Mouse (Mus musculus) embryonic facial prominence, embryonic 14.5 days (tissue): ENCODE data around the gene Tfec. TPM values are rescaled to one million over a fixed set of nuclear protein-coding genes. Genes with fewer than 3 reads are reported as not detected.

Experiments
- ATAC-seq: fragments of 200-750 bp; cut with Nextera tagmentation; 2 replicates; pipeline ENCODE4 v1.8.0; 2017; ENCODE audit warnings: low read depth, moderate number of reproducible peaks, moderate TSS enrichment
- DNase-seq: peaks from one replicate; pipeline ENCODE4 v3.0.0-alpha.2; 2015; ENCODE audit warnings: low spot score
- H3K27ac ChIP-seq: fragments of 300-500 bp; sonication (generic); replicated peaks from 2 replicates; pipeline ENCODE4 v1.5.1; 2014; ENCODE audit warnings: low read depth, mild to moderate bottlenecking, low read length, moderate library complexity
- H3K27me3 ChIP-seq: fragments of 300-500 bp; sonication (generic); replicated peaks from 2 replicates; pipeline ENCODE4 v1.6.1; 2014; ENCODE audit warnings: low read length; ENCODE audit not compliant: control insufficient read depth, insufficient read depth
- H3K36me3 ChIP-seq: fragments of 300-500 bp; sonication (generic); 2 replicates; pipeline ENCODE4 v1.6.1; 2014; ENCODE audit warnings: low read length, mixed read lengths; ENCODE audit not compliant: control insufficient read depth, insufficient read depth
- H3K4me1 ChIP-seq: fragments of 300-500 bp; sonication (generic); 2 replicates; pipeline ENCODE4 v1.6.1; 2014; ENCODE audit warnings: antibody characterized with exemption, low read length; ENCODE audit not compliant: control insufficient read depth, insufficient read depth
- H3K4me2 ChIP-seq: fragments of 300-500 bp; sonication (generic); 2 replicates; pipeline ENCODE4 v1.6.1; 2014; ENCODE audit warnings: low read depth, mild to moderate bottlenecking, low read length, moderate library complexity, mixed read lengths
- H3K4me3 ChIP-seq: fragments of 300-500 bp; sonication (generic); 2 replicates; pipeline ENCODE4 v1.5.1; 2014; ENCODE audit warnings: low read depth, mild to moderate bottlenecking, low read length
- H3K9ac ChIP-seq: fragments of 300-500 bp; sonication (generic); 2 replicates; pipeline ENCODE4 v1.6.1; 2014; ENCODE audit warnings: low read depth, mild to moderate bottlenecking, low read length, moderate library complexity, mixed read lengths
- H3K9me3 ChIP-seq: fragments of 300-500 bp; sonication (generic); 2 replicates; pipeline ENCODE4 v1.6.1; 2016; ENCODE audit warnings: low read length; ENCODE audit not compliant: control insufficient read depth
- WGBS: fragments of 180-500 bp; shearing (Covaris S2); extraction: QIAGEN DNeasy Blood & Tissue Kit; methylation state at CpG from one replicate; pipeline ENCODE4 v1.1.7; 2014; 5-methylcytosine and 5-hydroxymethylcytosine counted together
- polyA plus RNA-seq: library from polyadenylated mRNA; unstranded; fragments of >200 nt; fragmentation: Nextera tagmentation; extraction: Ambion mirVana; gene quantifications from 2 replicates; pipeline ENCODE4 v1.2.1, GENCODE M21; 2014

Tfec gene
- polyA plus RNA-seq, 1 experiment from 2014 or later = 1.5 TPM

DNA sequence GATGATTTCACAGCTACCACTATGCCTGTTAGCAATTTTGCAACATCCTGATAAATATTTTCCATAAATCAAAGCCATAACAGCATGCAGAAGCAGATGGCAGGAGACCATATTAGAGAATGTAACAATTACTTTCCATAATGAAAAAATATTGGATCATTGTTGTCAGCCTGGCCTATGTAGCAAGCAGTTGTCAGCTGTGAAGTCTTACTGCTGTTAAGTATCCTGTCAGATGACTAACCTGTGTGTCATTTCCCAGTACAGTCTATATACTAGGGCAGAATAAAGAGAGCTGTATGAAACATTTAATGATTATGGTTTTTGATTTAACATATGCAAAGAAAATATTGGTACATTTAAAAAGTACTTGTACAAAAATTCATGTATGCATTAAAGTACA, 69.9 kb downstream of the Tfec start:
- no peak overlapping the region for H3K4me3 ChIP-seq
- no peak overlapping the region for H3K4me2 ChIP-seq
- no peaks in the 10 kb centered on the region for H3K36me3 ChIP-seq
- H3K4me1 ChIP-seq = no peaks in the 10 kb centered on the region
- DNase-seq = no peak
- H3K9me3 ChIP-seq = no peaks in the 10 kb centered on the region
- no peaks in the 10 kb centered on the region for H3K27me3 ChIP-seq
- no peak for ATAC-seq
- H3K27ac ChIP-seq = no peak overlapping the region
- H3K9ac ChIP-seq = no peak overlapping the region

DNA sequence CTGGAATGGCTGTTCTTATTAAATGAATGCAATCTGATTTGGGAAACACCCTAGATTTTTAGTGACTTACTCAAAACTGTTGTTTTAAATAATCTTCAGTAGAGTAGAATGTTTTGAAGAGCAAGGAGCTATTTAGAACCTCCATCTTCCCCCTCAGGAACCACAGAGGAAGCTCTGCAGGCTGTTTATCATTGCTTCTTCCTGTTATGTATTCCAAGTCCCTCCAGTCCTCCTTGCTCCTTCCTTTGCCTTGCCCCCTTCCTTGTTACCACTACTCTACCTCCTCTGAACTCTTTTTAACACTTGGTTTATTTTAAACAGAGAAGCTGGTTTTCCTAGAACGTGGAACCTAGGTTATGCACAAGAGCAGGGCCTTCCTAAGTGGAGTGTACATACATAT, 76.3 kb downstream of the Tfec start:
- H3K4me1 ChIP-seq = no peaks in the 10 kb centered on the region
- 68% methylated on average over 1 of the region's 1 CpGs for WGBS
- no peaks in the 10 kb centered on the region for H3K9me3 ChIP-seq
- no peaks in the 10 kb centered on the region for H3K36me3 ChIP-seq
- H3K27me3 ChIP-seq = no peaks in the 10 kb centered on the region
- H3K4me3 ChIP-seq = no peak overlapping the region
- no peak overlapping the region for H3K27ac ChIP-seq
- no peak for DNase-seq
- ATAC-seq = no peak
- H3K9ac ChIP-seq = no peak overlapping the region
- H3K4me2 ChIP-seq = no peak overlapping the region

DNA sequence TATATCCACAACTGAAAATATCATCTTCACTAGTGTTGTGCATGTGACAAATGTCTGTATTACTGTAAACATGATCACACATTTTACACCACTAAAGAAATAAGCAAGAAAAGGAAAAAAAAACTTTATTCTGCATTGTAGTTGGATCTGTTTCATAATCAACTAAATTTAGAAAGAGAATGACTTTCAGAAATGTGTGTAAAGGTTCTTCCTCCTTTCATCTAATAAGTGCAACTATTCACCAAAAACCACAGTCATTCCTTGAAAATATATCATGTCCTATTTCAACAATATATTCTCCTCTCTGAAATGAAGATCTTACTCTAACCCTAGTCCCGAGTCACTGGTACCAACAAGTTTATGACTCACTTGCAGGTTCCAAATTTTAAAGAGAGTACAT, 91.9 kb downstream of the Tfec start:
- Histone ChIP-seq H3K9ac (no peak overlapping the region), H3K27ac (no peak overlapping the region), H3K4me1 (no peaks in the 10 kb centered on the region), H3K36me3 (no peaks in the 10 kb centered on the region), H3K4me3 (no peak overlapping the region), H3K4me2 (no peak overlapping the region), H3K27me3 (no peaks in the 10 kb centered on the region), H3K9me3 (no peaks in the 10 kb centered on the region)
- DNase-seq (no peak), ATAC-seq (no peak)
- 80% methylated on average over 1 of the region's 1 CpGs for WGBS

DNA sequence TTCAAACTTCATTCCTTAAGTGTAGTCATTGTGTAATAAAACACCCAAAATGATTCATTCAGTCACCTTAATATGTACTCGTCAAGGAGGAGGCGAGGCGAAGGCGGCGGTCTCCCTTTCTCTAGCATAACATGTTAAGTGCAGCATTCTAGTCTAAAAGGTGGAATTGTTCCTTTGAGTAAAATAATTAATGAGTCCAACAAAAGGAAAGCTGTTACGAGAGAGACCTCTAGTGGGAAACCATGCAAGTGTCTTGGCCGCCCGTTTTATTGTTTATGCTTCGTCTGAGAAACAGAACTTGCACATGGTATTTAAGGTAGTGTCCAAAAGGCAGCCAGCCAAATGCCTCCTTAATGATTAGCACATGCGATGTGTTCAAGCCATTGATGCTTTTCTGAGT, 100.6 kb downstream of the Tfec start:
- Histone ChIP-seq H3K4me1 (peaks cover 3% of the 10 kb centered on the region), H3K27ac (no peak overlapping the region), H3K9me3 (no peaks in the 10 kb centered on the region), H3K36me3 (no peaks in the 10 kb centered on the region), H3K27me3 (peaks cover 2% of the 10 kb centered on the region; the same call in 1 of the 2 replicates), H3K4me3 (no peak overlapping the region), H3K9ac (no peak overlapping the region), H3K4me2 (0 out of 2 replicates have a peak overlapping the region, but pooled peaks have one; percentile 19)
- whole genome bisulfite sequencing = 13% methylated on average over 10 of the region's 10 CpGs
- DNase-seq (peak; percentile 88), ATAC-seq (peak; percentile 41; the same call in 1 of the 2 replicates)

DNA sequence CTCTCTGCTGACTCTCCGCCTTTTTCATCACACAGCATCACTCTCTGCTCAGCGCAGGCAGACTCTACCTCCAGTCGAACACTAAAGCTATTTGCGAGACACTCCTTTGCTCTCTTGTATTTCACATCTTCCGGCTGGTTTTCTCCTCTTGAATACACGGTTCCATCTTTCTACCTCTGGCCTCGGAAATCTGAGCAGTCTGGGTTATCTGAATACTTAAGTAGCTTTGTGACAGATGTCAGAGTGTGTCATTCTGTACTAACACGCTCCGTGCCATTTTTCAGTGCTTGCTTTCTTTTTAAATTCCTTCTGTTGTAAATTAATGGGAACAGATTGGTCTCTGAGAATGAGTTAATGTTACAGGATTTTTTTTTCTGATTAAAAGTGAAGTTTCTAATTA, 101.3 kb downstream of the Tfec start:
- WGBS = 54% methylated on average over 9 of the region's 9 CpGs
- DNase-seq (no peak), ATAC-seq (no peak)
- no peaks in the 10 kb centered on the region for H3K9me3 ChIP-seq
- no peak overlapping the region for H3K4me3 ChIP-seq
- peaks cover 2% of the 10 kb centered on the region; the same call in 1 of the 2 replicates for H3K27me3 ChIP-seq
- H3K36me3 ChIP-seq = no peaks in the 10 kb centered on the region
- H3K27ac ChIP-seq = no peak overlapping the region
- H3K9ac ChIP-seq = no peak overlapping the region
- peaks cover 3% of the 10 kb centered on the region for H3K4me1 ChIP-seq
- H3K4me2 ChIP-seq = no peak overlapping the region

DNA sequence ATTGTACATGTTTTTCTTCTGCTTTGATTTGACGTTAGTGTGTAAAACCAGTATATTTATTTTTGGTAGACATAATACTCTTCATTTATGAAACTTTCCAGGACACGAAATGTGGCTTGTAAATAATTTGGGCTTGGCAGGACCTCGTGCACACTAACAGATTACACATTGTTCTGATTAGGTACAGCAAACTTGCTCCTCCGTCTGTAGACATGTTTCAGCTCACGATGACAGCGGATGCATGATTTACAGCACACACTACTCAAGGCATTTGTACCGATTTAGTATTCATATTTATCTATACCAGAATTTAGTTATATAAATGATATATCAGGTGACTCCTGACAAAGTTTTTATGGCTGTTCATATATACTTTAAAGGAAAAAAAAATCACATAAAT, 104.2 kb downstream of the Tfec start:
- no peak overlapping the region for H3K4me3 ChIP-seq
- DNase-seq = peak; percentile 61
- WGBS = 30% methylated on average over 7 of the region's 7 CpGs
- no peak overlapping the region for H3K9ac ChIP-seq
- H3K4me2 ChIP-seq = no peak overlapping the region
- no peak for ATAC-seq
- no peaks in the 10 kb centered on the region for H3K27me3 ChIP-seq
- H3K4me1 ChIP-seq = peaks cover 3% of the 10 kb centered on the region
- H3K9me3 ChIP-seq = no peaks in the 10 kb centered on the region
- no peaks in the 10 kb centered on the region for H3K36me3 ChIP-seq
- H3K27ac ChIP-seq = no peak overlapping the region

DNA sequence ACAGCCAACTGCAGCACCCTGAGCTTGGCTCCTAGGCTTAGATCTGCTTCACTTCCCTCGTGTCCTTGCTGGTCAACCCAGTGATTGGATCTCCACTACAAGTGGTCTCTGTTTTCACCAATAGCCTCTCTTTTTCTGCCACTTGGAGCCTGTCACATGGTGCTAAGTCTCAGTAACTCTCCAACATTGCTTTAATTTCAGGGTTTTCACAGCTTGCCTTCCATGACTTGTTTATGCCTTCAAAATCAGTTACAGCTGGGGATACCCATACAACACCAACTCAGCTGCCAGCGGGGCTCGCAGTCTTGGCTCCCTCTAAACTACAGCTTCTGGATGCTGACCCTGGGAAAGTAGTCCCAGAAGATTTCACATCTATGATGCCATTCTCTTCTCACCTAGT, 113.1 kb downstream of the Tfec start:
- no peaks in the 10 kb centered on the region for H3K27me3 ChIP-seq
- DNase-seq = peak; percentile 16

More for the DNA sequence above, 113.1 kb downstream of the Tfec start:
- 0 out of 2 replicates have a peak, but pooled peaks cover 4% of the 10 kb centered on the region for H3K4me1 ChIP-seq
- no peak overlapping the region for H3K4me3 ChIP-seq
- no peak for ATAC-seq
- H3K36me3 ChIP-seq = no peaks in the 10 kb centered on the region
- no peak overlapping the region for H3K4me2 ChIP-seq
- 54% methylated on average over 3 of the region's 3 CpGs for WGBS
- H3K9me3 ChIP-seq = no peaks in the 10 kb centered on the region
- H3K9ac ChIP-seq = no peak overlapping the region
- no peak overlapping the region for H3K27ac ChIP-seq

Other genes starting within 250 kb of the Tfec start
- 36.0 and 48.0 TPM in 2 replicates for gene Tes, start 166.7 kb upstream of the Tfec start, polyA plus RNA-seq